Mouse (Mus musculus): ENCODE measurements at regions not wholly inside any gene's neighbourhood (a gene's known extent, or its start where the extent isn't known, plus 50 kb on each side); places are given as distances from the start of the nearest gene placed in this dataset.

DNA sequence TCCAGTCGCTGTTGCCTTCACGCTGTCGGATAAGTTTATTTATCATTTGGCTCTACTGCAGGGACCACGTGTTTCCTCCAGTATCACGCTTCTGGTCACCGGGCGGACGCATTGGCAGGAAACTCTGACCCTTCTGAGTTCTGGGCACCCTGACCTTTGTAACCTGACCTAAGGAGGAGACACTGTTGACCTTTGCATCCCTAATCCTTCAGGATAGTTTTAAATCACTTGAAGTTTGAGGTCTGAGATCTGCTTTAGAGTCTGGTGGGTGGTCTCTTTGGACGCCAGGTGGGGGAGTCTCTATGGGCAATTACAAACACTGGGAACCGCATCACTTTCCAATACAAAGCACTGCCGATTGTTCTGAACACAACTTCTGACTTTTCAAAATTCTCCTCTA is 192.6 kb upstream of the Nrip1 start:
- no peak for TF ChIP-seq MAX (IDR thresholded peaks at IDR 0.05; ENCODE audit: low read depth)
- no peak for TF ChIP-seq POLR2A (IDR thresholded peaks at IDR 0.05; ENCODE audit: insufficient read length, low read depth)
- TF ChIP-seq USF1 (IDR thresholded peaks at IDR 0.05; ENCODE audit: low read depth): no peak
- no peak for TF ChIP-seq POLR2AphosphoS2 (IDR thresholded peaks at IDR 0.05; ENCODE audit: insufficient read length, low read depth)
- no peak for TF ChIP-seq SRF (IDR thresholded peaks at IDR 0.05; ENCODE audit: control insufficient read depth, insufficient read length, low read depth)
- no peak for TF ChIP-seq MYOG (IDR thresholded peaks at IDR 0.05; ENCODE audit: control insufficient read depth in 1 of 3, insufficient read depth in 1 of 3, insufficient read length in 2 of 3, low read depth in 2 of 3)
- no peak for TF ChIP-seq TCF12 (IDR thresholded peaks at IDR 0.05; ENCODE audit: insufficient read depth, poor library complexity, severe bottlenecking)
- no peak for TF ChIP-seq E2F4 (IDR thresholded peaks at IDR 0.05; ENCODE audit: insufficient read depth)
- no peak for TF ChIP-seq MYOD1 (IDR thresholded peaks at IDR 0.05; ENCODE audit: control insufficient read depth in 1 of 3, insufficient read length in 2 of 3, low read depth in 2 of 3)
- TF ChIP-seq REST (IDR thresholded peaks at IDR 0.05; ENCODE audit: insufficient read depth, insufficient read length): no peak

Data from myocyte (in vitro differentiated cells).